Mouse (Mus musculus) retina, postnatal 7 days (tissue): ENCODE data around the gene Tagln.

ENCODE experiments used
- DNase-seq: peaks from one replicate; pipeline ENCODE4 v3.0.0-alpha.2; 2012; ENCODE audit warnings: low read depth, low spot score

The Tagln gene

DNA sequence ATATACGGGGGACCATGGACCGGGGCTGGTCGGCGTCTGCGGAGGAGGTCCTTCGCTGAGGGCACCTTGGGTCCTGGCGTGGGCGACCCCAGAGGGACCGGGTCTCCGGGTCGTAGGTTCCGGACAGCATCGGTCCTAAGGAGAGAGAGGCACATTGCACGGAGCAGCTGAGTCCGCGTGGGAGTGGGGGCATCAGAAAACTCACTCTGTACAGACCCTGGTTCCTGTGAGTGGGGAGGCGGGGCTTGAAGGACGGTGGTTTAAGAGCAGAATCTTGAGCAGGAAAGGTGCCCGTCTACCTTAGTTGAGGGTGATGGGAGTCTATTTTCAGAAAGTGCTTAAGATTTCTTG, 28.8 kb downstream of the Tagln start:
- no peak for DNase-seq

DNA sequence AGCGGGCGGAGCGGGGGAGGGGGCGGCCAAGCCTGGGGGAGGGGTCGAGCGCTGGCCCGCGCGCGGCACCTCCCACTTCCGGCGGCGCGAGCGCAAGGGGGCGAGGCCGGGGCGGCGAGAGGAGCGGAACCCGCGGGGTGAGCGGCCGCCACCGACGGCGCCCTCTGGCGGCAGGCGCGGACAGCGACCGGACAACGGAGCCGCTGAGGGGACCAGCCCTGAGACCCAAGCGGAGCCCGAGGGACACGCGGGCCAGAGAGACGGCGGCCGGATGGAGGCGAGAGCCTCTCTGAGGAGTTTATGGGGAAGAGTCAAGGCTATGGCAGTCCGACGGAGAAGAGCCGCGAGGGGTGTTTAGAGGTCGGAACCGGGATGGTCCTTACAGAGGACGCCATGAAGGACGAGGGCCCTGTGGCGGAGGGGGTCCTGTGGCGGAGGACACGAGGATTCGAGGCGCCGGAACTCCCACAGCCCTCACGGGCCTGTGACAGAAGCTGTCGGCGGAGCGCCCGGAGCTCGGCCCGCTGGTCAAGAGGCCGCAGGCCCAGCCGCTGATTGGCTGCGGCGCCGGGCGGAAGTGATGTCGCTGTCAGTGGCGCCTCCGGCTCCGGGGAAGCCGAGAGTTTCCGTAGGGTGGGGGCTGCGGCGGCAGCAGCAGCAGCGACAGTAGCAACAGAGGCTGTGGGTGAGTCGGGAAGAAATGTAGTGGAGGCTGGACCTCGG, 29.3 kb downstream of the Tagln start, which contains the start of the genes Pcsk7 and Rnf214:
Gene Pcsk7 (plus strand): TSS at position 143 of the 723 bp plus-strand sequence.
Gene Rnf214 (minus strand): TSS at position 557 of the 723 bp plus-strand sequence.
- DNase-seq, result peak; percentile 84

DNA sequence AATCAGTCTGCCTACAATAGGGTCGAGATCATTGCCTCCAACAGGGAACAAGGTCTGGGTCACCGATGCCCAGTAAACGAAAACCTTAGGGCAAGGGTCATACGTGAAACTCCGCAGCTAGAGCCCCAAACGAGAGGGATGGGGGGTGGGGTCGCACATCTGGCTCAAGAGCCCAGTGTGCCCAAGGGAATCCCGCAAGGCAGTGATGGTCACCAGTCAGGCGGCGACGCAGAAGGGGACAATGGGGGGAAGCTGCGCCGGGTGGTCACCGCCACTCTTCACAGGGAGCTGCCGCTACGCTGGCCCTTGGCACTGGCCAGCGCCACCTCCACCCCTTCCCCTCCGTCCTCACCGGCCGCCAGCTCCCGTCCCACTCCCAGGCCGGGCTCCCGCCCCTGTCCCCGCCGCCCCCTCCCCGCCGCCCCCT, 30.0 kb downstream of the Tagln start:
- DNase-seq, result no peak

DNA sequence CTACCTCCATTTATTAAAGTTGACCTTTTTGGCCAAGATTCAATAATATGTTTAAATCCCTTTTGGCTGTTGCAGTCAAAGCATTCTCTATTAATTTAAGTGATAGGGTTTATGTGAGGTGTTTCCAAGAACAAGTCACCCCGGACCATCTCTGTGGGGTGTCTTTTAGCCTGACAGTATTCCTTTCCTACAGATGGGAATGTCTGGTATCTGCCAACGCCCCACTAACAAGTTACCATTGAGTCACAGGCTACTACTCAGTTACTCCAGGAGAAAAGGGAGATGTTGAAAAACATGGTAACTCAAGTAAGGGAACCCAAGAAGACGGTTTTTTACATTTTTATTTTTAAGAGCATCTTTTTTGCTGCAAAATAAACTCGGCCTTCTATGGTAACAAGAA, 30.7 kb downstream of the Tagln start:
- DNase-seq, result no peak

DNA sequence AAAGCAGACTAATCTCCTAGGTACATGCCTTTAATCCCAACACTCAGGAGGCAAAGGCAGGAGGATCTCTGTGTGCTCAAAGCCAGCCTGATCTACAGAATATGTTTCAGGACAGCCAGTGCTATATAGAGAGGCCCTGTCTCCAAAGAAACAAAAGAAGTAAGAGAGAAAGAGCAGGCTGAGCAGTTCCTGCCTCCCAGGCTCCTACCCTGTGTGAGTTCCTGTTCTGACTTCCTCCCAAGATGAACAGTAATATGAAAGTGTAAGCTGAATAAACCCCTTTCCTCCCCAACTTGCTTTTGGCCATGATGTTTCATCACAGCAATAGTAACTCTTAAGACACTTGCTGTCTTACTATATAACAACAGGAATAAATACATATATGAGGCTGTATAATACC, 42.2 kb downstream of the Tagln start:
- DNase-seq, result no peak
